Mouse (Mus musculus): ENCODE measurements at regions not wholly inside any gene's neighbourhood (a gene's known extent, or its start where the extent isn't known, plus 50 kb on each side); places are given as distances from the start of the nearest gene placed in this dataset.
"Not testable (repeated sequence)": the region's sequence is repeated elsewhere in the genome, so short reads cannot be mapped to it uniquely, and the experiment has no call there.

GRCm38 (mm10) chr15:96031085-96031780 is 240.6 kb downstream of the Ano6 start:
- no peak for ATAC-seq (ENCODE audit: insufficient number of reproducible peaks, low FRiP score, low TSS enrichment)

GRCm38 (mm10) chr15:96035273-96035672 is 244.6 kb downstream of the Ano6 start:
- no peak for ATAC-seq (ENCODE audit: insufficient number of reproducible peaks, low FRiP score, low TSS enrichment)

- no peak for ATAC-seq (ENCODE audit: insufficient number of reproducible peaks, low FRiP score, low TSS enrichment)
Observed at GRCm38 (mm10) chr15:96045561-96045960, 241.8 kb upstream of the Arid2 start.

GRCm38 (mm10) chr15:96046651-96047050 is 240.7 kb upstream of the Arid2 start:
- ATAC-seq (ENCODE audit: insufficient number of reproducible peaks, low FRiP score, low TSS enrichment), result no peak

- ATAC-seq (ENCODE audit: insufficient number of reproducible peaks, low FRiP score, low TSS enrichment), result no peak
Observed at GRCm38 (mm10) chr15:96050416-96050815, 236.9 kb upstream of the Arid2 start.

- no peak for ATAC-seq (ENCODE audit: insufficient number of reproducible peaks, low FRiP score, low TSS enrichment)
Observed at GRCm38 (mm10) chr15:96052586-96052985, 234.7 kb upstream of the Arid2 start.

- ATAC-seq (ENCODE audit: insufficient number of reproducible peaks, low FRiP score, low TSS enrichment), result no peak
Observed at GRCm38 (mm10) chr15:96055361-96055760, 232.0 kb upstream of the Arid2 start.

- no peak for ATAC-seq (ENCODE audit: insufficient number of reproducible peaks, low FRiP score, low TSS enrichment)
Observed at GRCm38 (mm10) chr15:96055796-96056473, 231.4 kb upstream of the Arid2 start.

- no peak for ATAC-seq (ENCODE audit: insufficient number of reproducible peaks, low FRiP score, low TSS enrichment)
Observed at GRCm38 (mm10) chr15:96059623-96060022, 227.7 kb upstream of the Arid2 start.

GRCm38 (mm10) chr15:96064499-96065217 is 222.7 kb upstream of the Arid2 start:
- no peak for ATAC-seq (ENCODE audit: insufficient number of reproducible peaks, low FRiP score, low TSS enrichment)

GRCm38 (mm10) chr15:96075615-96076014 is 211.7 kb upstream of the Arid2 start:
- no peak for ATAC-seq (ENCODE audit: insufficient number of reproducible peaks, low FRiP score, low TSS enrichment)

GRCm38 (mm10) chr15:96077756-96078155 is 209.6 kb upstream of the Arid2 start:
- ATAC-seq (ENCODE audit: insufficient number of reproducible peaks, low FRiP score, low TSS enrichment), result no peak

- no peak for ATAC-seq (ENCODE audit: insufficient number of reproducible peaks, low FRiP score, low TSS enrichment)
Observed at GRCm38 (mm10) chr15:96078580-96078979, 208.7 kb upstream of the Arid2 start.

GRCm38 (mm10) chr15:96089676-96090075 is 197.6 kb upstream of the Arid2 start:
- ATAC-seq (ENCODE audit: insufficient number of reproducible peaks, low FRiP score, low TSS enrichment), result no peak

GRCm38 (mm10) chr15:96096438-96096837 is 190.9 kb upstream of the Arid2 start:
- ATAC-seq (ENCODE audit: insufficient number of reproducible peaks, low FRiP score, low TSS enrichment), result no peak

GRCm38 (mm10) chr15:96098821-96099220 is 188.5 kb upstream of the Arid2 start:
- ATAC-seq (ENCODE audit: insufficient number of reproducible peaks, low FRiP score, low TSS enrichment), result no peak

- not testable (repeated sequence) for ATAC-seq (ENCODE audit: insufficient number of reproducible peaks, low FRiP score, low TSS enrichment)
Observed at GRCm38 (mm10) chr15:96099844-96100640, 187.3 kb upstream of the Arid2 start.

- no peak for ATAC-seq (ENCODE audit: insufficient number of reproducible peaks, low FRiP score, low TSS enrichment)
Observed at GRCm38 (mm10) chr15:96103737-96104136, 183.6 kb upstream of the Arid2 start.

GRCm38 (mm10) chr15:96107503-96107902 is 179.8 kb upstream of the Arid2 start:
- ATAC-seq (ENCODE audit: insufficient number of reproducible peaks, low FRiP score, low TSS enrichment), result no peak

GRCm38 (mm10) chr15:96113091-96113490 is 174.2 kb upstream of the Arid2 start:
- no peak for ATAC-seq (ENCODE audit: insufficient number of reproducible peaks, low FRiP score, low TSS enrichment)

- ATAC-seq (ENCODE audit: insufficient number of reproducible peaks, low FRiP score, low TSS enrichment), result no peak
Observed at GRCm38 (mm10) chr15:96114616-96115015, 172.7 kb upstream of the Arid2 start.

All from cerebellum, adult (tissue).